Mouse (Mus musculus) heart, adult 2 months (tissue): ENCODE measurements at regions not wholly inside any gene's neighbourhood (a gene's known extent, or its start where the extent isn't known, plus 50 kb on each side); places are given as distances from the start of the nearest gene placed in this dataset.

ENCODE experiments used
- CTCF ChIP-seq: fragments of 200-600 bp; IDR thresholded peaks from 2 replicates; pipeline ENCODE4 v1.8.1; 2022; ENCODE audit warnings: antibody characterized with exemption, mild to moderate bottlenecking, moderate library complexity
- EP300 ChIP-seq: fragments of 200-500 bp; IDR thresholded peaks from 2 replicates; pipeline ENCODE4 v1.6.1; 2011; ENCODE audit warnings: low read depth, low read length, control low read depth; ENCODE audit not compliant: insufficient read depth

- TF ChIP-seq CTCF (no peak), EP300 (no peak)
Observed at GRCm38 (mm10) chr4:142761577-142761976, 451.2 kb downstream of the Prdm2 start.
